Mouse (Mus musculus): ENCODE measurements at regions not wholly inside any gene's neighbourhood (a gene's known extent, or its start where the extent isn't known, plus 50 kb on each side); places are given as distances from the start of the nearest gene placed in this dataset.

GRCm38 (mm10) chr12:94544706-94545105 lies 1147.3 kb upstream of the Flrt2 start:
- H3K36me3 ChIP-seq, result no peaks in the 10 kb centered on the region
- no peak overlapping the region for H3K4me2 ChIP-seq (replicated peaks)
- H3K27me3 ChIP-seq, result no peaks in the 10 kb centered on the region
- no peaks in the 10 kb centered on the region for H3K4me1 ChIP-seq
- no peak overlapping the region for H3K27ac ChIP-seq
- no peak overlapping the region for H3K9ac ChIP-seq
- 86% methylated on average over 7 of the region's 7 CpGs for WGBS
- H3K4me3 ChIP-seq, result no peak overlapping the region
- no peak for ATAC-seq (ENCODE audit: low FRiP score, low read depth)
- no peaks in the 10 kb centered on the region for H3K9me3 ChIP-seq

- Histone ChIP-seq H3K9me3 (no peaks in the 10 kb centered on the region), H3K27me3 (no peaks in the 10 kb centered on the region), H3K9ac (no peak overlapping the region), H3K36me3 (no peaks in the 10 kb centered on the region), H3K4me3 (no peak overlapping the region), H3K27ac (no peak overlapping the region), H3K4me2 (replicated peaks) (no peak overlapping the region), H3K4me1 (no peaks in the 10 kb centered on the region)
- 22% methylated on average over 2 of the region's 2 CpGs for WGBS
- ATAC-seq (ENCODE audit: low FRiP score, low read depth), result peak; percentile 75; the same call in 1 of the 2 replicates
These were observed 1131.4 kb upstream of the Flrt2 start for GRCm38 (mm10) chr12:94560374-94561194.

GRCm38 (mm10) chr12:94574981-94575380 lies 1117.0 kb upstream of the Flrt2 start:
- H3K4me3 ChIP-seq, result no peak overlapping the region
- no peaks in the 10 kb centered on the region for H3K36me3 ChIP-seq
- no peak overlapping the region for H3K9ac ChIP-seq
- peaks cover 6% of the 10 kb centered on the region; the same call in 1 of the 2 replicates for H3K27me3 ChIP-seq
- H3K4me1 ChIP-seq, result no peaks in the 10 kb centered on the region
- H3K27ac ChIP-seq, result no peak overlapping the region
- H3K9me3 ChIP-seq, result no peaks in the 10 kb centered on the region
- H3K4me2 ChIP-seq (replicated peaks), result no peak overlapping the region
- 31% methylated on average over 2 of the region's 2 CpGs for WGBS
- 0 out of 2 replicates have a peak, but pooled peaks have one; percentile 51 for ATAC-seq (ENCODE audit: low FRiP score, low read depth)

- 44% methylated on average over 4 of the region's 4 CpGs for WGBS
- no peak for ATAC-seq (ENCODE audit: low FRiP score, low read depth)
- no peak overlapping the region for H3K4me2 ChIP-seq (replicated peaks)
- no peak overlapping the region for H3K4me3 ChIP-seq
- H3K9me3 ChIP-seq, result no peaks in the 10 kb centered on the region
- H3K4me1 ChIP-seq, result no peaks in the 10 kb centered on the region
- H3K36me3 ChIP-seq, result no peaks in the 10 kb centered on the region
- H3K27me3 ChIP-seq, result peaks cover 6% of the 10 kb centered on the region; the same call in 1 of the 2 replicates
- no peak overlapping the region for H3K9ac ChIP-seq
- H3K27ac ChIP-seq, result no peak overlapping the region
These were observed 1111.7 kb upstream of the Flrt2 start for GRCm38 (mm10) chr12:94580345-94580744.

GRCm38 (mm10) chr12:94584309-94584708 lies 1107.7 kb upstream of the Flrt2 start:
- no peaks in the 10 kb centered on the region for H3K36me3 ChIP-seq
- no peak overlapping the region for H3K4me3 ChIP-seq
- no peak overlapping the region for H3K4me2 ChIP-seq (replicated peaks)
- no peak for ATAC-seq (ENCODE audit: low FRiP score, low read depth)
- H3K9ac ChIP-seq, result no peak overlapping the region
- no peaks in the 10 kb centered on the region for H3K27me3 ChIP-seq
- H3K9me3 ChIP-seq, result no peaks in the 10 kb centered on the region
- H3K27ac ChIP-seq, result no peak overlapping the region
- WGBS, result 43% methylated on average over 1 of the region's 1 CpGs
- no peaks in the 10 kb centered on the region for H3K4me1 ChIP-seq

- H3K9me3 ChIP-seq, result no peaks in the 10 kb centered on the region
- no peak overlapping the region for H3K4me2 ChIP-seq (replicated peaks)
- H3K36me3 ChIP-seq, result no peaks in the 10 kb centered on the region
- no peak overlapping the region for H3K4me3 ChIP-seq
- H3K27ac ChIP-seq, result no peak overlapping the region
- 75% methylated on average over 4 of the region's 4 CpGs for WGBS
- no peak overlapping the region for H3K9ac ChIP-seq
- no peaks in the 10 kb centered on the region for H3K27me3 ChIP-seq
- no peak for ATAC-seq (ENCODE audit: low FRiP score, low read depth)
- H3K4me1 ChIP-seq, result no peaks in the 10 kb centered on the region
These were observed 1105.0 kb upstream of the Flrt2 start for GRCm38 (mm10) chr12:94587031-94587430.

GRCm38 (mm10) chr12:94588599-94588998 lies 1103.4 kb upstream of the Flrt2 start:
- Histone ChIP-seq H3K27ac (no peak overlapping the region), H3K4me3 (no peak overlapping the region), H3K9ac (no peak overlapping the region), H3K9me3 (no peaks in the 10 kb centered on the region), H3K4me2 (replicated peaks) (no peak overlapping the region), H3K4me1 (no peaks in the 10 kb centered on the region), H3K27me3 (no peaks in the 10 kb centered on the region), H3K36me3 (no peaks in the 10 kb centered on the region)
- ATAC-seq (ENCODE audit: low FRiP score, low read depth), result no peak
- WGBS, result 65% methylated on average over 4 of the region's 4 CpGs

- ATAC-seq (ENCODE audit: low FRiP score, low read depth), result no peak
- Histone ChIP-seq H3K36me3 (no peaks in the 10 kb centered on the region), H3K27me3 (no peaks in the 10 kb centered on the region), H3K9me3 (no peaks in the 10 kb centered on the region), H3K4me2 (replicated peaks) (no peak overlapping the region), H3K27ac (no peak overlapping the region), H3K9ac (no peak overlapping the region), H3K4me1 (no peaks in the 10 kb centered on the region), H3K4me3 (no peak overlapping the region)
- WGBS, result 64% methylated on average over 4 of the region's 4 CpGs
These were observed 1103.0 kb upstream of the Flrt2 start for GRCm38 (mm10) chr12:94589033-94589432.

- no peaks in the 10 kb centered on the region for H3K36me3 ChIP-seq
- ATAC-seq (ENCODE audit: low FRiP score, low read depth), result no peak
- no peak overlapping the region for H3K27ac ChIP-seq
- 68% methylated on average over 1 of the region's 1 CpGs for WGBS
- H3K4me3 ChIP-seq, result no peak overlapping the region
- H3K27me3 ChIP-seq, result no peaks in the 10 kb centered on the region
- H3K4me2 ChIP-seq (replicated peaks), result no peak overlapping the region
- no peak overlapping the region for H3K9ac ChIP-seq
- H3K4me1 ChIP-seq, result no peaks in the 10 kb centered on the region
- H3K9me3 ChIP-seq, result no peaks in the 10 kb centered on the region
These were observed 1086.5 kb upstream of the Flrt2 start for GRCm38 (mm10) chr12:94605566-94605965.

GRCm38 (mm10) chr12:94636555-94636954 lies 1055.5 kb upstream of the Flrt2 start:
- Histone ChIP-seq H3K4me1 (no peaks in the 10 kb centered on the region), H3K27ac (no peak overlapping the region), H3K36me3 (no peaks in the 10 kb centered on the region), H3K27me3 (no peaks in the 10 kb centered on the region), H3K9ac (no peak overlapping the region), H3K9me3 (no peaks in the 10 kb centered on the region), H3K4me3 (no peak overlapping the region), H3K4me2 (replicated peaks) (no peak overlapping the region)
- WGBS, result 41% methylated on average over 1 of the region's 1 CpGs
- no peak for ATAC-seq (ENCODE audit: low FRiP score, low read depth)

GRCm38 (mm10) chr12:94640153-94640552 lies 1051.9 kb upstream of the Flrt2 start:
- Histone ChIP-seq H3K27ac (no peak overlapping the region), H3K4me1 (no peaks in the 10 kb centered on the region), H3K4me2 (replicated peaks) (no peak overlapping the region), H3K9me3 (no peaks in the 10 kb centered on the region), H3K27me3 (no peaks in the 10 kb centered on the region), H3K36me3 (no peaks in the 10 kb centered on the region), H3K4me3 (no peak overlapping the region), H3K9ac (no peak overlapping the region)
- WGBS, result 75% methylated on average over 4 of the region's 4 CpGs
- ATAC-seq (ENCODE audit: low FRiP score, low read depth), result no peak

GRCm38 (mm10) chr12:94645302-94645701 lies 1046.7 kb upstream of the Flrt2 start:
- Histone ChIP-seq H3K4me2 (replicated peaks) (no peak overlapping the region), H3K36me3 (no peaks in the 10 kb centered on the region), H3K27ac (no peak overlapping the region), H3K4me1 (no peaks in the 10 kb centered on the region), H3K9ac (no peak overlapping the region), H3K4me3 (no peak overlapping the region), H3K9me3 (no peaks in the 10 kb centered on the region), H3K27me3 (no peaks in the 10 kb centered on the region)
- 60% methylated on average over 2 of the region's 2 CpGs for WGBS
- no peak for ATAC-seq (ENCODE audit: low FRiP score, low read depth)

GRCm38 (mm10) chr12:94670035-94670434 lies 1022.0 kb upstream of the Flrt2 start:
- no peak for ATAC-seq (ENCODE audit: low FRiP score, low read depth)
- Histone ChIP-seq H3K4me3 (no peak overlapping the region), H3K9ac (no peak overlapping the region), H3K27me3 (no peaks in the 10 kb centered on the region), H3K4me1 (no peaks in the 10 kb centered on the region), H3K4me2 (replicated peaks) (no peak overlapping the region), H3K9me3 (no peaks in the 10 kb centered on the region), H3K27ac (no peak overlapping the region), H3K36me3 (no peaks in the 10 kb centered on the region)
- WGBS, result 57% methylated on average over 1 of the region's 1 CpGs
